Mouse (Mus musculus) CH12.LX (cell line): ENCODE data around the gene Adgrl3. TPM values are rescaled to one million over a fixed set of nuclear protein-coding genes. Genes with fewer than 3 reads are reported as not detected.

ENCODE experiments used
- DNase-seq: peaks from one replicate; pipeline ENCODE4 v3.0.0-alpha.2; 2013; ENCODE audit errors: extremely low read depth
- H3K27ac ChIP-seq: 2 replicates; pipeline ENCODE4 v1.5.1; 2012; ENCODE audit warnings: low read depth, mild to moderate bottlenecking, control low read depth, moderate library complexity; ENCODE audit not compliant: insufficient read depth
- H3K27me3 ChIP-seq: replicated peaks from 2 replicates; pipeline ENCODE3; 2012; ENCODE audit warnings: inconsistent platforms
- H3K36me3 ChIP-seq, 2 experiments: replicated peaks in 1 of 2; 2 replicates each; pipeline versions ENCODE3 to v1.6.1; 2012; ENCODE audit warnings: inconsistent platforms in 1 of 2, low read length in 1 of 2, mild to moderate bottlenecking in 1 of 2, mixed read lengths in 1 of 2, moderate library complexity in 1 of 2; ENCODE audit not compliant: control insufficient read depth in 1 of 2, insufficient read depth in 1 of 2
- H3K4me1 ChIP-seq, 2 experiments: 2 replicates each; pipeline ENCODE4 v1.6.1; 2012; ENCODE audit warnings: inconsistent platforms in 1 of 2, moderate library complexity in 1 of 2; ENCODE audit not compliant: insufficient read depth in 2 of 2, control insufficient read depth in 1 of 2
- H3K4me2 ChIP-seq: 2 replicates; pipeline ENCODE4 v1.6.1; 2012; ENCODE audit warnings: low read depth, mild to moderate bottlenecking, control low read depth; ENCODE audit not compliant: poor library complexity, insufficient read depth, severe bottlenecking
- H3K4me3 ChIP-seq, 3 experiments: fragments of 150-350 bp in 1 of 3; sonication (generic) in 1 of 3; replicated peaks in 1 of 3; 2 replicates each; pipeline versions ENCODE3 to v1.5.1; 2011 to 2012; ENCODE audit warnings: low read depth in 2 of 3, low read length in 2 of 3, mild to moderate bottlenecking in 2 of 3, moderate library complexity in 2 of 3, control low read depth in 1 of 3, improper control_type of control experiment in 1 of 3, inconsistent platforms in 1 of 3, mixed read lengths in 1 of 3; ENCODE audit not compliant: poor library complexity in 1 of 3
- H3K79me2 ChIP-seq: replicated peaks from 2 replicates; pipeline ENCODE4 v1.6.1; 2012; ENCODE audit warnings: mild to moderate bottlenecking, moderate library complexity; ENCODE audit not compliant: control insufficient read depth, poor library complexity, insufficient read depth, severe bottlenecking; ENCODE audit errors: extremely low read depth
- H3K9ac ChIP-seq: 2 replicates; pipeline ENCODE4 v1.6.1; 2012; ENCODE audit warnings: low read depth, mild to moderate bottlenecking, control low read depth, moderate library complexity; ENCODE audit not compliant: insufficient read depth
- H3K9me3 ChIP-seq: replicated peaks from 2 replicates; pipeline ENCODE3; 2012; ENCODE audit warnings: low read length, inconsistent platforms, mixed read lengths
- BHLHE40 ChIP-seq: IDR thresholded peaks from 2 replicates; pipeline ENCODE4 v1.6.1; 2011; ENCODE audit warnings: mild to moderate bottlenecking, low read depth, low read length, improper control_type of control experiment
- CTCF ChIP-seq, 2 experiments: IDR thresholded peaks in 1 of 2; conservative IDR thresholded peaks in 1 of 2; 2 replicates each; pipeline ENCODE4 v1.5.1; 2011 to 2012; ENCODE audit warnings: low read depth in 2 of 2, low read length in 2 of 2, improper control_type of control experiment in 1 of 2, inconsistent platforms in 1 of 2, mild to moderate bottlenecking in 1 of 2, moderate library complexity in 1 of 2
- E2F4 ChIP-seq: IDR thresholded peaks from 2 replicates; pipeline ENCODE4 v1.6.1; 2011; ENCODE audit warnings: low read depth, low read length, improper control_type of control experiment; ENCODE audit not compliant: insufficient replicate concordance
- ELF1 ChIP-seq: IDR thresholded peaks from 2 replicates; pipeline ENCODE4 v1.6.1; 2014; ENCODE audit warnings: low read depth, mild to moderate bottlenecking, inconsistent platforms, low read length, improper control_type of control experiment
- EP300 ChIP-seq: IDR thresholded peaks from 2 replicates; pipeline ENCODE4 v1.6.1; 2011; ENCODE audit warnings: low read length, improper control_type of control experiment
- ETS1 ChIP-seq: conservative IDR thresholded peaks from 2 replicates; pipeline ENCODE4 v1.6.1; 2012; ENCODE audit warnings: low read depth, mild to moderate bottlenecking, inconsistent platforms, low read length, improper control_type of control experiment, moderate library complexity
- GABPA ChIP-seq: IDR thresholded peaks from 2 replicates; pipeline ENCODE4 v1.6.1; 2012; ENCODE audit warnings: low read depth, low read length, improper control_type of control experiment, inconsistent platforms; ENCODE audit not compliant: insufficient replicate concordance
- HCFC1 ChIP-seq: IDR thresholded peaks from 2 replicates; pipeline ENCODE4 v1.6.1; 2012; ENCODE audit warnings: low read depth, mild to moderate bottlenecking, inconsistent platforms, low read length, improper control_type of control experiment
- JUND ChIP-seq: conservative IDR thresholded peaks from 2 replicates; pipeline ENCODE4 v1.6.1; 2011; ENCODE audit warnings: low read depth, low read length, improper control_type of control experiment
- KAT2A ChIP-seq: IDR thresholded peaks from 2 replicates; pipeline ENCODE4 v1.6.1; 2012; ENCODE audit warnings: low read length, improper control_type of control experiment, inconsistent platforms; ENCODE audit not compliant: insufficient replicate concordance
- MAFK ChIP-seq: IDR thresholded peaks from 2 replicates; pipeline ENCODE4 v1.6.1; 2011; ENCODE audit warnings: low read length, improper control_type of control experiment; ENCODE audit not compliant: insufficient replicate concordance
- MAX ChIP-seq: IDR thresholded peaks from 2 replicates; pipeline ENCODE4 v1.6.1; 2011; ENCODE audit warnings: low read length, improper control_type of control experiment
- MEF2A ChIP-seq: IDR thresholded peaks from 2 replicates; pipeline ENCODE4 v1.6.1; 2014; ENCODE audit warnings: low read depth, mild to moderate bottlenecking, inconsistent platforms, low read length, improper control_type of control experiment, borderline replicate concordance
- MXI1 ChIP-seq: IDR thresholded peaks from 2 replicates; pipeline ENCODE4 v1.6.1; 2011; ENCODE audit warnings: mild to moderate bottlenecking, low read depth, low read length, improper control_type of control experiment
- POLR2A ChIP-seq: IDR thresholded peaks from 2 replicates; pipeline ENCODE4 v1.6.1; 2011; ENCODE audit warnings: low read depth, mild to moderate bottlenecking, improper control_type of control experiment, low read length
- POLR2AphosphoS2 ChIP-seq: IDR thresholded peaks from 2 replicates; pipeline ENCODE4 v1.6.1; 2011; ENCODE audit warnings: low read depth, low read length, improper control_type of control experiment
- SMC3 ChIP-seq: IDR thresholded peaks from 2 replicates; pipeline ENCODE4 v1.6.1; 2011; ENCODE audit warnings: low read depth, low read length, improper control_type of control experiment
- UBTF ChIP-seq: IDR thresholded peaks from 2 replicates; pipeline ENCODE4 v1.6.1; 2012; ENCODE audit warnings: low read depth, mild to moderate bottlenecking, inconsistent platforms, low read length, improper control_type of control experiment, moderate library complexity
- USF1 ChIP-seq: IDR thresholded peaks from 2 replicates; pipeline ENCODE4 v1.6.1; 2014; ENCODE audit warnings: low read depth, mild to moderate bottlenecking, inconsistent platforms, low read length, improper control_type of control experiment
- USF2 ChIP-seq: conservative IDR thresholded peaks from 2 replicates; pipeline ENCODE4 v1.6.1; 2011; ENCODE audit warnings: low read depth, low read length, improper control_type of control experiment
- ZC3H11A ChIP-seq: IDR thresholded peaks from 2 replicates; pipeline ENCODE4 v1.6.1; 2012; ENCODE audit warnings: low read depth, mild to moderate bottlenecking, inconsistent platforms, low read length, improper control_type of control experiment
- ZMIZ1 ChIP-seq: IDR thresholded peaks from 2 replicates; pipeline ENCODE4 v1.6.1; 2012; ENCODE audit warnings: low read depth, mild to moderate bottlenecking, inconsistent platforms, low read length, improper control_type of control experiment
- ZNF384 ChIP-seq: IDR thresholded peaks from 2 replicates; pipeline ENCODE4 v1.6.1; 2012; ENCODE audit warnings: low read depth, low read length, improper control_type of control experiment, inconsistent platforms
- dilution Hi-C: fragments of 300-500 bp; cut with MboI; formaldehyde crosslinking; loops from 2 replicates; pipeline ENCODE4 v1.14.3; 2020; ENCODE audit warnings: low sequenced_read_pairs; ENCODE audit not compliant: extremely low pct_unique_long_range_greater_than_20kb, extremely low pct_ligation_motif_present
- in situ Hi-C: fragments of 300-500 bp; cut with MboI; formaldehyde crosslinking; loops from 3 replicates; pipeline ENCODE4 v1.14.3; 2019; ENCODE audit warnings: low sequenced_read_pairs, low pct_ligation_motif_present, low pct_unique_long_range_greater_than_20kb, mixed read lengths
- polyA plus RNA-seq: library from polyadenylated mRNA; unstranded; fragments of >175 nt; gene quantifications from 2 replicates; pipeline ENCODE4 v1.2.1, GENCODE M21; 2012; ENCODE audit warnings: low read depth; ENCODE audit not compliant: insufficient read length
- total RNA-seq, 2 experiments: library from RNA; depleted of rRNA; stranded (reverse); fragments of 300-350 nt in 1 of 2; fragments of >200 nt in 1 of 2; gene quantifications; 2 replicates each; pipeline ENCODE4 v1.2.3; 2012 to 2014

Adgrl3 gene
- total and polyA plus RNA-seq, 3 experiments = 0.13 TPM; not detected in 2

GRCm38 (mm10) chr5:81097131-81097530 is 77.2 kb downstream of the Adgrl3 start:
- no peak for TF ChIP-seq ZNF384
- no peak for TF ChIP-seq MEF2A
- TF ChIP-seq MXI1 = no peak
- TF ChIP-seq POLR2AphosphoS2 = no peak
- TF ChIP-seq UBTF = no peak
- no peak for TF ChIP-seq SMC3
- TF ChIP-seq ZC3H11A = no peak
- TF ChIP-seq JUND = no peak
- no peak for TF ChIP-seq POLR2A
- TF ChIP-seq ELF1 = no peak
- no peak for TF ChIP-seq MAX
- TF ChIP-seq KAT2A = no peak
- TF ChIP-seq E2F4 = no peak
- no peak for TF ChIP-seq HCFC1
- no peak for TF ChIP-seq BHLHE40
- no peak for TF ChIP-seq USF1
- no peak for TF ChIP-seq MAFK
- no peak for TF ChIP-seq ETS1
- no peak for TF ChIP-seq GABPA
- no peak for TF ChIP-seq CTCF (conservative IDR thresholded peaks at IDR 0.05 in 1 of 2, IDR thresholded peaks at IDR 0.05 in 1 of 2; ENCODE audit: low read depth in 2 of 2, low read length in 2 of 2)
- no peaks in the 10 kb centered on the region for H3K36me3 ChIP-seq
- H3K79me2 ChIP-seq = no peaks in the 10 kb centered on the region
- no peaks in the 10 kb centered on the region for H3K4me1 ChIP-seq
- no peaks in the 10 kb centered on the region for H3K27me3 ChIP-seq
- H3K9ac ChIP-seq = no peak overlapping the region
- dilution Hi-C loops = no loop called here
- no peak for DNase-seq
- H3K4me3 ChIP-seq = no peak overlapping the region
- no peak overlapping the region for H3K4me2 ChIP-seq
- no peak overlapping the region for H3K27ac ChIP-seq
- in situ Hi-C loops = no loop called here
- no peaks in the 10 kb centered on the region for H3K9me3 ChIP-seq

- Histone ChIP-seq H3K9me3 (no peaks in the 10 kb centered on the region), H3K9ac (no peak overlapping the region), H3K27ac (no peak overlapping the region), H3K27me3 (no peaks in the 10 kb centered on the region), H3K4me2 (no peak overlapping the region), H3K36me3 (no peaks in the 10 kb centered on the region)
- in situ Hi-C loops (no loop called here), dilution Hi-C loops (no loop called here)
- no peak for TF ChIP-seq USF2
- no peak for TF ChIP-seq ZMIZ1
- TF ChIP-seq EP300 = peak; percentile 36
- TF ChIP-seq, all 38 proteins: peak for 1
- H3K79me2 ChIP-seq = no peaks in the 10 kb centered on the region
- no peak overlapping the region for H3K4me3 ChIP-seq
- H3K4me1 ChIP-seq = peaks cover 0 to 12% of the 10 kb centered on the region in 2 experiments; a peak in 1 of 4 replicates
- peak; percentile 43 for DNase-seq
Observed at GRCm38 (mm10) chr5:81107431-81107830, 87.5 kb downstream of the Adgrl3 start.
